Mouse (Mus musculus) bone marrow, adult 2 months (tissue): ENCODE data around the gene Foxn3. TPM values are rescaled to one million over a fixed set of nuclear protein-coding genes. Genes with fewer than 3 reads are reported as not detected.

ENCODE experiments used
- H3K27ac ChIP-seq: fragments of 200-500 bp; 2 replicates; pipeline ENCODE4 v1.5.1; 2012; ENCODE audit warnings: low read depth, mild to moderate bottlenecking, control low read depth, inconsistent platforms, low read length; ENCODE audit not compliant: control insufficient read depth, poor library complexity, insufficient read depth
- H3K4me1 ChIP-seq: fragments of 200-500 bp; 2 replicates; pipeline ENCODE4 v1.6.1; 2011; ENCODE audit warnings: low read length; ENCODE audit not compliant: control insufficient read depth, insufficient read depth
- H3K4me3 ChIP-seq: fragments of 200-500 bp; replicated peaks from 2 replicates; pipeline ENCODE3; 2011; ENCODE audit warnings: mild to moderate bottlenecking, low read depth, low read length, control low read depth; ENCODE audit not compliant: control insufficient read depth
- CTCF ChIP-seq: fragments of 200-500 bp; IDR thresholded peaks from 2 replicates; pipeline ENCODE4 v1.5.1; 2011; ENCODE audit warnings: low read length, control low read depth; ENCODE audit not compliant: control insufficient read depth, insufficient read depth
- POLR2A ChIP-seq: fragments of 200-500 bp; IDR thresholded peaks from 2 replicates; pipeline ENCODE4 v1.6.1; 2011; ENCODE audit warnings: low read depth, mild to moderate bottlenecking, control low read depth, low read length, borderline replicate concordance; ENCODE audit not compliant: control insufficient read depth
- WGBS: fragments of 180-500 bp; shearing (Covaris S2); methylation state at CpG from one replicate; pipeline ENCODE4 v1.1.7; 2018; 5-methylcytosine and 5-hydroxymethylcytosine counted together
- polyA plus RNA-seq: library from polyadenylated mRNA; stranded (reverse); fragments of >200 nt; gene quantifications from 2 replicates; pipeline ENCODE4 v1.2.4, GENCODE M21; 2011; ENCODE audit warnings: low replicate concordance; ENCODE audit not compliant: missing spikeins, insufficient read depth, insufficient read length

Foxn3 gene
- polyA plus RNA-seq, 1 experiment = 23.7 TPM

- Histone ChIP-seq H3K4me3 (no peak overlapping the region), H3K4me1 (no peaks in the 10 kb centered on the region; the same call in 1 of the 2 replicates), H3K27ac (no peak overlapping the region)
- WGBS = 84% methylated on average over 12 of the region's 12 CpGs
- TF ChIP-seq POLR2A (no peak), CTCF (no peak)
These were observed 189.2 kb downstream of the Foxn3 start for GRCm38 (mm10) chr12:99374099-99374600.

DNA sequence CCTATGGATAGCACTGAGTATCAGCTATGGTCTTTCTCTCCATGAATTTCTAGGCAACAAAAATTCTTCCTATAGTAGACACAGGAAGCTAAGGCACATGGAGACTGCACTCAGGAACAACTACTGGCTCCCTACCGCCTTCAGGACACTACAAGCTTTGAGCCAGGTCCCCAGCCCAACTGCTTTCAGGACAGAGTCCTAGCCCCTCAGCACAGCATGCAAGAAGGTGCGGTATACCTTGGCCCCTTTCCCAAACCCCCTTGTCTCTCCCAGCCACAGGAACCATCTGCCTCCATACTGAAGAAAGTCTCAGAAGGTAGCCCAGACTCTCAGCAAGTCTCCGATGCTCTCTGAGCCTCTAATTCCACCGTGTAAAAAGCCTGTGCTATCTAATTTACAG, 189.8 kb downstream of the Foxn3 start:
- H3K27ac ChIP-seq = no peak overlapping the region
- no peak overlapping the region for H3K4me3 ChIP-seq
- WGBS = 85% methylated on average over 4 of the region's 4 CpGs
- TF ChIP-seq POLR2A = no peak
- TF ChIP-seq CTCF = no peak
- H3K4me1 ChIP-seq = no peaks in the 10 kb centered on the region; the same call in 1 of the 2 replicates

GRCm38 (mm10) chr12:99371500-99371899, 191.9 kb downstream of the Foxn3 start:
- Histone ChIP-seq H3K4me1 (no peaks in the 10 kb centered on the region), H3K4me3 (no peak overlapping the region), H3K27ac (no peak overlapping the region)
- TF ChIP-seq POLR2A (no peak), CTCF (no peak)
- WGBS = 53% methylated on average over 5 of the region's 5 CpGs

DNA sequence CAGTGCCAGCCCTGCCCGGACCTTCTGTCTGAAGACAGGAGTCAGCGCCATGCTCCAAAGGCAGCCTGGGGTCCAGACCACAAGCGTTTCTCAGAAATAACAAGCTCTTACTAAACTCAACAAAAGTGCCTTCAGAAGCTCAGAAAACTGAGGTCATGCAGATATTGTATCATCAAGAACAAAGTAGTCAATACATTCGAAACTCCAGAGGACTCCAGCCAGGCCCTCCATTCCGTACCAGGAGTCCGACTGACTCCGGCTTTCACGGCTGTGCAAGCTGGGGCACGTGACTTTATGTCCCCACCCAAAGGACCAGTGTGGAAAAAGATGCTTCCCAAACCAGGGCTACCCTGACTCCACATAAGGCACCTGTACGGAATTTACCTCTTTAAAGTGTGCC, 195.1 kb downstream of the Foxn3 start:
- TF ChIP-seq POLR2A (no peak), CTCF (no peak)
- Histone ChIP-seq H3K4me3 (no peak overlapping the region), H3K4me1 (no peaks in the 10 kb centered on the region), H3K27ac (no peak overlapping the region)
- WGBS = 93% methylated on average over 10 of the region's 10 CpGs

DNA sequence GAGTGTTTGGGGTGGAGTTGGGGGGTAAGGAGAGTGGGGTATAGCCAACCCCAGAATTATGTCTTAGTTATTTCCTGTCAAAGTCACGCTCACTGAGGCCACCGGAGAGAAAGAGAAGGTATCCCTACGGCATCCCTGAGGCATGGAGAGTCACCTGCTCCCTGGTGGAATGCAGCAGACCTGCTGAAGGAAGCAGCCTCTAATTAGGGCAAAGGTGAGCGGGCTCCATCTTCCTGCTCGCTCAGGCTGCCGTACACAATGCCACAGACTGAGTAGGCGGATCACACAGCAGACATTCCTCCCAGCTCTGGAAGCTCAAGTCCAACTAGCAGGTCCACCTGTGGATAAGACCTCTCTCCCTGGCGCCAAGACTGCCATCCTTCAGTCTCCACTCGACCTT, 197.4 kb downstream of the Foxn3 start:
- no peaks in the 10 kb centered on the region for H3K4me1 ChIP-seq
- 92% methylated on average over 9 of the region's 9 CpGs for WGBS
- no peak for TF ChIP-seq CTCF

GRCm38 (mm10) chr12:99364201-99364600, 199.2 kb downstream of the Foxn3 start:
- WGBS = 81% methylated on average over 6 of the region's 6 CpGs
- TF ChIP-seq CTCF = no peak
- no peak for TF ChIP-seq POLR2A
- no peak overlapping the region for H3K27ac ChIP-seq
- H3K4me3 ChIP-seq = no peak overlapping the region
- no peaks in the 10 kb centered on the region for H3K4me1 ChIP-seq

More for the DNA sequence above, 197.4 kb downstream of the Foxn3 start:
- Histone ChIP-seq H3K4me3 (no peak overlapping the region), H3K27ac (no peak overlapping the region)

- H3K27ac ChIP-seq = no peak overlapping the region
- TF ChIP-seq CTCF = no peak
- TF ChIP-seq POLR2A = no peak
- H3K4me3 ChIP-seq = no peak overlapping the region
- no peaks in the 10 kb centered on the region for H3K4me1 ChIP-seq
- 71% methylated on average over 6 of the region's 6 CpGs for WGBS
These were observed 200.4 kb downstream of the Foxn3 start for GRCm38 (mm10) chr12:99363024-99363423.

- H3K27ac ChIP-seq = no peak overlapping the region
- H3K4me1 ChIP-seq = no peaks in the 10 kb centered on the region
- no peak overlapping the region for H3K4me3 ChIP-seq
- no peak for TF ChIP-seq POLR2A
- no peak for TF ChIP-seq CTCF
- 82% methylated on average over 5 of the region's 5 CpGs for WGBS
These were observed 201.6 kb downstream of the Foxn3 start for GRCm38 (mm10) chr12:99361752-99362132.

DNA sequence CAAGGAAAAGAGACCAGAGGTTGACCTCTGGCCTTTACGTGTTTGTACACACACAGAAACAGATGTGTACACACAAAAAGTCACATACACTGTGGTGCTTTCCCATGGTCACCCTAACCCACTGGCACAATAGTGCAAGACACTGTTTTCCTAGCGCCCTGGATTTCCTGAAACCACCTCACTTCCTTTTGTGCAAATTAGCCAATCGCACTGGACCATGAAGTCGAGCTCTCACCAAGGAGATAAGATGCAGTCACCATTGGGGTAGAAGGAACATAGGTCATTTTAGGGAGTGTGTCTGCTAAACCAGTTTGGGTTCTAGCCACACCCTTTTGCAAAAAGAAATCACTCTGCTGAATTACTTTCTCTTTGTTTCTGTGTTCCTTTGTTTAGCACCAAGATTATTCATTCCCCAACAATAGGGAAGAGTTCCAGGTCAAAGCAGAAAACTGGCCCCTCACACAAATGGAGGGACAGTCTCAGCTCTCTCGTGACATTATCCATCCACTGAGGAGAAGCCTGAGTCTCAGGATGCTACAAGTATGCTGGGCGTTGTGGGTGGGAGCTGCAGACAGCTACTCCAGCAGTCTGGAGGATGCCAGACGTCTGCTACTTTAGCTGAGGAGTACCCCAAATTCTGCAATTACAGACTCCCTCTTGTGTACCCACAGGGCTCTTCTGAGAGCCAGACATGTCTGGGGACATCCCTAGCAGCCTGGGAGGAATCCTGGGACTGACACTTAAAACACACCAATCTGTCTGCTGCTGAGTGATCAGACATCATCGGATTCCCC, 202.2 kb downstream of the Foxn3 start:
- no peaks in the 10 kb centered on the region for H3K4me1 ChIP-seq
- TF ChIP-seq POLR2A (no peak), CTCF (no peak)
- 65% methylated on average over 8 of the region's 8 CpGs for WGBS
- H3K4me3 ChIP-seq = no peak overlapping the region
- no peak overlapping the region for H3K27ac ChIP-seq
